Mouse (Mus musculus): ENCODE results near the gene Sox5.

Gene Sox5

DNA sequence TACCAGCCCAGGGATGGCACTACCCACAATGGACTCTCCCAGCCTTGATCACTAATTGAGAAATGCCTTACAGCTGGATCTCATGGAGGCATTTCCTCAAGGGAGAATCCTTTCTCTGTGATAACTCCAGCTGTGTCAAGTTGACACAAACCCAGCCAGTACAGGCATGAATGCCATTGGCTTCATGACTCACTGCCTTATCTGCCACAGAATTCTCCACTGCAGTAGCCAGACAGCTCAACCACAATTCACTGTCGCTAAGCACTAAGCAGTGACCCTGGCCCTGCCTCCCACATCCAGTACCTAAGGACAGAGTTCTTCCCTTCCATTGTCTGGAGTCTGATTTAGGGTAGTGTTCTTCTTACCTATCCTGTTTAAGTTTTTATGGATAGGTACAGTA, 65.4 kb downstream of the Sox5 start:
- no peak for DNase-seq (ENCODE audit: low spot score in 2 of 2)

DNA sequence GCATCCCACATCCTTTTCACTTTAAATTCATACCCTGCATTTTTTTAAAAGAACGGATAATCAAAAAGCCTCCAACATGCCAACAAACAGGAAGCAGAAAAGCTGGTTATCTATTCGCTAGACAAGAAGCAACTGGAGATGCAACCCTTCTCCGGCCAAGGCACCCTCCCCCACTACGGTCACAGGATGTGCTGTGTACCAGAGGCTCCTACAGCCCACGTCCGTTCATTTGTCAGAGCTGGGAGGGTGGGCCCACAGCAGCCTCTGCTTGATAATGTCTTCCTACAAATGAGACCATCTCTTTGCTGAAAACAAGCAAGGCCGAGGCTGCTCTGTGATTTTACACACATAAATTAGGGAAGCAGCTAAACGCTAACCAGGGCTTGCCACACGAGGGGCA, 69.9 kb downstream of the Sox5 start:
- no peak for DNase-seq (ENCODE audit: low spot score in 2 of 2)

DNA sequence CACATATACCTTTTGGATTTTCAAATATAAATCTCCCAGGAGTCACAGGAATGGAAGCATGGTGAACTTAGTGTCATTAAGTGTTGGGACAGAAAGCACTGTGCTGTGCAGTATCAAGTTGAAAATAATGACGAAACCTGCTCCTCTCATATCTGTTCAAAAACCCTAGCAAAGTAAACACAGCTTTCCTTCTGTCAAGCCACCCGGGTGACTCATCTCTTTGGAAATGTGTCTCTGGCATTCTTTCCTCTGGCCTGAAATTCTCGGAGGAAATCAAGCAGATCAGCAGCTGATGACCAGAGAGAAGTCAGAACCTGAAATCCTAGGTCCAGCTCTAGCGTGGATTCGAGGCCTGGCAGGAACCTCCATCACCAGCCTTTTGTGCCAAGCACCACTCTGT, 71.0 kb downstream of the Sox5 start:
- DNase-seq (ENCODE audit: low spot score in 2 of 2), result no peak

DNA sequence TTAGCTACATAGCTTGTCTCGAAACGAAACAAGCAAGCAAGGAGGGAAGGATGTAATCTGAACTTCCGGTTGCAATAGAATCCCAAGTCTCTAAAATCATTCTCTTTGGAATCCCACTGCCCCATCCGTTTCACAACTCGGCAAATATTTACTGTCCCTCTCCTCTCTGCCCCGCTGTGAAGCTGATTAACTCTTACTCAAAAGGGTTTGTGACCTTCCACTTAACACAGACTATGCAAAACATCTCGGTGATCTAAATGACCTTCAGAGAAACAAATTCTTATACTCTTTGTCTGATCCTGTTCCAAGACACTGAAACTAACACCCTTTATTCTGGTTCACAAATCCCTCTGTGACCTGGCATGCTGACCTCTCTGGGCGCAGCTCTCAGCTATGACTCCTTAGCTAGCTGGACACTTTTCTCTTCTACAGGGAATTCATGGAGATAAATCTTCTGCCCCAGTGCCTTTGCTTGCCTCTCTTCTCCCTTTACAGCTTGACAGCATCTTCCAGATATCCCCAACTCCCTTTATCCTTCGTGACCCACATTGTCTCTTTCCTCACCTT, 72.1 kb downstream of the Sox5 start:
- no peak for DNase-seq (ENCODE audit: low spot score in 2 of 2)

DNA sequence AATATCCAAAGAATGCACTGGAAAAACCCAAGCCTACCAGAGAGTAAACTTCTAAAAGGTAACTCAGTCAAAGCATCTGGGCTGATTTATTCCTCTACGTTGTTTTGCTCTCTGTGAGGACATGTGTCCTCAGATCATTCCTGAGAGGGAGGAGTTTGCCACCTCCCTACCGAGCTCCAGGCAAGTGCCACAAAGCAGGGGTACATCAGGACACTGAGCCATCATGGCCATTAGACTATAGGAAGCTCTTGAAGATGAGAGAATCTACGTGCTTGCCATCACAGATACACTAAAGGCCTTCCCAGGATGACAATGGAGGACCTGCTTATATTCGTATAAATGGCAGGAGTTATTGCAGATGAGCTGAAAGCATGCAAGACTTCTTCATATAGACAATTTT, 73.4 kb downstream of the Sox5 start:
- DNase-seq (ENCODE audit: low spot score in 2 of 2), result no peak

DNA sequence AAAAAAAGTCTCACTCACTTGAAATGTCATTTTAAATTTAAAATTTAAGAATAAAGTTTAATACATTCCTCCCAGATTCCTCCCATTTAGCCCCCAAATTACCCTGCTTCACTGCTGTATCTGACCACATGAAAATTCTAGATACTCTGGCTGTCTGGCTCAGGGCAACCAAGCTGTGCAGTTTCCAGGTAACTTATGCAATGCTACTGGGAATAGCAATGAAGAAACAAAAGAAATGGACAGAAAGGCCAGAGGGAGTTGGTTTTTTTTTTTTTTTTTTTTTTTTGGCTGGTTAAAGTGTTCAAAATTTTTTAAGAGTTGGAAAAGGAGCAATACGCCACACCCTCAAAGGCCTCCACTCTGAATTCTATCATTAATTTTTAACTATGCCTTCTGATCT, 73.8 kb downstream of the Sox5 start:
- DNase-seq (ENCODE audit: low spot score in 2 of 2), result no peak

DNA sequence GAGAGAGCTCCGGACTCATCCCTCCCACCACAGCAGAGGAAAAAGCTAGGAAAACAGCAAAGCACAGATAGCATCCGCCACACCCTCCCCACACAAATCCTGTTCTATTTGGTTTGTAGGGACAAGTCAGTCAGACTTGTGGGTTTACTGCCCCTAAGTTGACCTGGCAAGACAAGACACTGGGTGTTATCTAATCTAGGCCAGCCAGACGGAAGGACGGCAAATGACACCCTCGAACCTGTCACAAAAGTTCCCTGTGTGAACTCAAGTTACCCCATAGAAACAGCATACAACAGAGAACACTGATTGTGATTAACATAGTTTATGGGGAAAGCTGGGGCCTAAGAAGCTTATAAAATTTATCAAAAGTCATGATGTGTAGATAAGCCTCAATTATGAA, 76.8 kb downstream of the Sox5 start:
- no peak for DNase-seq (ENCODE audit: low spot score in 2 of 2)

DNA sequence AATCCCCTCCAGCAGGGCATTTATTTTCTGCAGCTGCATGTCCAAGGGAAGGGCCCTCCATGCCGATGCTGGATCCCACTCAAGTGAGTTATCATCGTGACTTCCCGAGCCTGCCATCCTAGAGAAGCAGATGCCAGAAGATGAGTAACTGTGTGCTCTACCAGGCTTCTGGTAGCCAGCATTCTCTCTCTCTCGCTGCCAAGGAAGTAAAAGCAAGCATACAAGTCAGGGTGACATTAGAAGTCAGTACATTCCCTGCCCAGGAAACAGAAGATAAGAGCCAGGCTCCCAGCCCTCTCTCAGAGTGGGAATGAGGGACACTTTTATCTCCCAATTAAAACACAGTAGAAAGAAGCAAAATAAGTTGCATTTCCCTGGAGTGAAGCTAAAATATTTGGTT, 86.1 kb downstream of the Sox5 start:
- DNase-seq (ENCODE audit: low spot score in 2 of 2), result peak in 1 of 2 experiments; percentile 15

DNA sequence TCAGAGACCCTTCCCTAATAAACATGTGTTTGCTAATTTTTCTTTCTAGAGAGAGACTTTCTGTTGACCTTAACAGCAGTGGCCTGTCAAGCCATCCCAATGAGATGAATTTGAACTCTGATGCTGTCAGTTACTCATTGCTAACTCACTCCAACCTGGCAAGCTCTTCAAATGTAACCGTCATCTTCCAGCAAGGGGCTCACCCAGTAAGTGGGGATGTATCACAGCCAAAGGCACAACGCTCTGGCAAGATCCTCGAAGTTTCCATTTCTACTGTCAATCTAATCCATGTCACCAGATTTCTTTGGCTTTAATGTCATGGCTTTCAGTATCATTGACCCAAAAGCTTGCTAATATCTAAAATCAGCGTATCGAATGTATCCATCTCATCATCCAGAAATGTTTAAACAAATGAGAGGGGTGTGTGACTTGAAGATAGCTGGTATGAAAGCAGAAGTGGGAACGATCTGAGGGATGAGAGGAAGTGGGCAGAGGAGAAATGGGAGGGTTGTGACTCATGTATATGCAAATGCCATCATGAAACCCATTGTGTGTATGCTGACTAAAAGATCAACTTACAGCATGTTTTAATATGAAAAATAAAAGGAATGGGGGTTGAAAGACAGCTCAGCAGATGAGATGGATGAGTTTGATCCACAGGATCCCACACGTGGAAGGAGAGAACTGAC, 88.4 kb downstream of the Sox5 start:
- no peak for DNase-seq (ENCODE audit: low spot score in 2 of 2)

DNA sequence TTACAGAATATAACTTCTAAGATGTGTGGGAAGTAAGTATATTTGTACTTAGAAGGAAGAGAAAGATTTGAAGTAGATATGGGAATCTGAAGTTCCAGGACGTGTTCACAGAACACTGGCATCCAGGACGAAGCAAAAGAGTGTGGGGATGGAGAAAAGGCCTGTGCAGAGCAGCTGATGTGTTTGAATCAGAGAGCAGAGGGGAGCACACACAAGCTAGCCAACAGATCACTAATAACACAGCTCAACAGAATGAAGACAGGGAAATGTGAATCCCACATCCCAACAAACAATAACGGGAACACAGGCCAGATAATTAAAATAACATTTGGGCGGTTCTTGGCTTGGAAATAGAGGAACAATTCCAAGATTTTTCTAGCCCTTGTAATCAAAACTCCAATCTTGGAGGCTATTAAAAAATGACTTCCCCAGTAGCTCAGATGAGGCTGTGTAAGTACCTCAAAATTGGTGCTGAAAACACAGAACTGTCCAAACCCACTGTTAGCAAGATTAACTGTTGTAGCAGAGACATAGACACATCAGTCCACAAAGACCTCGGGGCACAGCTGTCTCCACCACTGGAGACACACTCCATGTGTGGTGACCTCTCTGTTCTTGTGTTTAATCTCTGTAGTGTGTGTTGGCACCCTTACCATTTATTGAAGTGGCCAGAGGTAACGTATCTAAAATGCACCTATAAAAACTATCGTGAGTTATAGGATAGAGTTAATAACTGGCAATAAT, 90.3 kb downstream of the Sox5 start:
- DNase-seq (ENCODE audit: low spot score in 2 of 2), result no peak

DNA sequence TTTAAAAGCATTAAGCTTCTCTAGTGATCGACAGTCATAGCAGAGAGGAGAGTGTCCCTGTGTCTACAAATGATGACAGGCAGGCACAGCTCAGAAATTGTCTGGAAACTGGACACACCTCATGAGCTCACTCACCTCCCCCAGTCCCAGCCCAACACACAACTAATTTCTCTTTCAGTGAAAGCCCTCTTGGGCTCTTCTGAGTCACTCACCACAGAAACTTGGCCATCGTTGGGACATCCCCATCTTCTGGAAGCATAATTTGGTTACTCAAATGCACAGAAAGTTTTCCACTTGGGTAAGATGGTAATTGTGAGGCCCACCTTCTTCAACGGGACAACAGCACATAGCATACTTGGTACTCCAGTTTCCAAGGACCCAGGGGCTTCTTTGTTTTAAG, 92.7 kb downstream of the Sox5 start:
- DNase-seq (ENCODE audit: low spot score in 2 of 2), result no peak

DNA sequence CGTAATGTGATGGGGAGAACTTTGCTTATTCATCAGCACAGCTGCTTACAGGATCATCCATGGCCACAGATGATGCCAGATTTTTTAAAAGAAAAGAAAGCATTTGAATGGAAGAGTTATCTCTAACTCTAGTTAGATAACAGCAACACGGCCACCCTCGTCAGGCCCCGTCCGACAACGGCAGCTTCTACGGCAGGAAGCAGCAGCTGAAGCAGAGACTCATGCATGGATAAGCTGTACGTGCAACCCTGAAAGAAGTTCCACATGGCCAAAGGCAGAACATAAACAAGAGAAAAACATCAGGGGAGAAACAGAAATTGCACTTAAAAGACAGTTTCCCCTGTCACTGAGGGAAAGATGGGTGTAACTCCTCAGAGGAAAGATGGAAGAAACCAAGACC, 94.1 kb downstream of the Sox5 start:
- DNase-seq (ENCODE audit: low spot score in 2 of 2), result no peak

DNA sequence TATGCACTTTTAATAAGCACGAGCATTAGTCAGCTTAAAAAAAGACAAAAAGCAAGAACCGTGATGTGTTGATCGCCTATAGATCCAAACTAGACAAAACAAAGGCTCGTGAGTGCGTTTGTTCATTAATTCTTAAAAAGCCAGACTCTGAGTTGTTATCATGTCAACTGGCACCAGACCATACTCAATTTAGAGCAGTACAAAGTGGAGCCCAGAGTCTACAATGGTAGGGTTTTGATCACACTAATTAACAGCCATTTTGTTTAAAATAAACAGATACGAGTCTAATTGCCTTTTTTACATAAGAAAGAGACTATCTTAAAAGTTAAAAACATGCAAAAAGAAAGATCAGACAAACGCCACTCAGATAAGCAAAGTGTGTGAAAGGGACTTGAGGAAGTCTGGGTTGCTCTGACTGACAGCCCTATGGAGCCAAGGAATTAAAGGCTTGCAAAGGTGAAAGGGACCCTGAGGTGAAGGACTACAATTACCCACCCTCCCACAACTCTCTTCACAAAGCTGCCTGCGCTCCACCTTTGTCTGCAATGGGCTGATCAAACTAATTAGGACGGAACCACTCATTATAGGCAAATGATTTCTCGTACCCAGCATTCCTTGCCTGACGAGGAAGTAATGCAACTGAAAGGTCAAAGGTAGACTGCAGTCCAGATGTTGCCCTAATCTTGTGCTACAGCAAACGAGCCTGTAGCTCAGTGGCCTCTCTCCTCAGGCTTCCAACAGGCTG, 100.6 kb downstream of the Sox5 start:
- no peak for DNase-seq (ENCODE audit: low spot score in 2 of 2)

DNA sequence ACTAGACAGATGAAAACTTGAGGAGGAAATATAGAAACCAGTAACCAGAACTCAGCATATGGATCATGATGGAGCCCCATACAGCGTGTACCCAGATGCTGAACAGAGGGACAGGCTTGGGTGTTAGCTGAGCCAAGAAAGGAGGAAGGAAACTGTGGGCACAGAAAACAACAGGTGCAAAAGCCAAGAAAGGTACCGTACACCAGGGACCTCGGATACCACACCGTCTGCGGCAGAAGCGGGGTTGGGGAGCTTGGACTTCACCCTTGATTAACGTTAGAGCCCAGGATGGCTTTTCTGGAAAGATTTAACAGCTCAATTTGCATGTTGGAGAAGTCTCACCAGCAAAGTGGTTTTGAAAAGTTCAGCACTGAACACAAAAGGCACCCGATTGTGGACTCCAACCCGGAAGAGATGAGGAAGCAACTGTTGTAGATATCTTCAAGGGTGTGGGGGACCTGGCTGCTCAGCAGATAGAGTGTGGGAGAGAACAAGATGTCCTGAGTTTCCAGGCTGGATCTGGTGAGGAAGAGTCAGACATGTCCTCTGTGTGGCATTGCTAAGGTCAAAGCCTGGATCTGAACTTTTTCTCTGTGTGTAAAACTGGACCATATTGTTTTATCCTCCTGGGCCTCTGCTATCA, 104.2 kb downstream of the Sox5 start:
- DNase-seq (ENCODE audit: low spot score in 2 of 2), result no peak

DNA sequence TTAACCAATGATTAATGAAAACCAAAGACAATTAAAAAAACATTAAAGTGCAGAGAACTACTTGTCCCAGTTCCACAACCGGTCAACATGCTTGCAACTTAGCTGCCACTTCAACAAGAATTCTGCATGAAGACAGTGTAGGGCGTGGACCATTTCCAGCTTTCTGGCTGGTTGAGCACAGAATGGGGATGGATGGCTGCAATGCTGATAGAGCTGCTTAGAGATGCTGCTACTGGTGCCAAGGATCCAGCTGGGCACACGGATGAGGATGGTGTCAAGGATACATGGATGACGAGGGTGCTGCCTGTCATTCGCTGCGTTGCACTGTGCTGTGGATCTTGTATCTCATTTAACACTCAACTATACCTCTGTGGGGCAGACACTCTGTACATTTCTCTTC, 106.7 kb downstream of the Sox5 start:
- DNase-seq (ENCODE audit: low spot score in 2 of 2), result no peak

DNA sequence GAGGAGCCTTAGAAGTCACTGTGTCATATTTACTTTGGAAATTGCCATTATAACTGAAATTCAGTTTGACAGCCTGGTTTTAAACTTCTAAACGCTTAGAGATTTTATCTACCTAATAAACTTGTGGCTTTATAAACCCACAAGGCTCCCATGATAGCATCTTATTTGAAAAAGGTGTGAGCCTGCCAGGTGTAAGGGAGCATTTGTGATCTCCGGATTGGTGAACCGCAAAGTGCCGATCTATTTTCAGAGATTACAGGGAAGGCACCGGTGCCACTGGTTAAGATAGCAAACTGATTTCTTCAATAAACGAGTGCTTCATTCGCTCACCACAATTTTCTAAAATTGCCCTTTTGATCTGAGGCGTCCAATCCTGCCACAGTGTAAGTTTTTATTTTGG, 107.9 kb downstream of the Sox5 start:
- no peak for DNase-seq (ENCODE audit: low spot score in 2 of 2)

DNA sequence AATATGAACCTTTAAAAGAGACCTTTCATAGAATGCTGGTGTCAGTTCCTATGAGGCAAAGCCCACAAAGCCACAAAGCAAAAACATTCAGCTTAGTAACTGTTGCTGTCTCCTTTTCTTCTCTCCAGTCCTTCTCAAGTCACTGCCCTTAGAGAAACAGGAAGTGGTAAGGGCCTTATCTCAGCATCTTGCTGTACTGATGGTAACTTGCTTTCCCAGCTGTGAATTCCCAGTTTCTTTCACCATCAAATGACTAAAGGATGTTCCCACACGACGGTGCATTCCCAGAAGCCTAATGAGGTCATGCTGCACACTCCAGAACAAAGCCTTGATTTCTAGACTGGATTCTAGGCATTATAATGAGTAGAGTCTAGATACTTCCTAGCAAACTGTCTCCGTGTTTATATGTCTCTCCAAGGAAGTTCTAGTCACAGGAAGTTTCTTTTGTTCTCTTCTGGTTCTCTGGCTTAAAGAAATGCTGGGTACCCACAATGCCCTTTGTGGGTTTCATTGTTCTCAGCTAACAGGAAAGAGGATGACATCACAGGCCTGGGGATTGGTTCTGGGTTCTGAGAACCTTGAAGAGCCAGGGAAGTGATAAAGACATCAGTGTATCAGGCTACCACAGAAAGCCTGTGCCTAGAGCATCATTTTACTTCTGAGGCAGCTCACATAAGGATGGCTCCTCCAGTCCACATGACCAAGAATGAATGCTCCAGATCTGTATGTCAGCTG, 111.2 kb downstream of the Sox5 start:
- DNase-seq (ENCODE audit: low spot score in 2 of 2), result no peak

DNA sequence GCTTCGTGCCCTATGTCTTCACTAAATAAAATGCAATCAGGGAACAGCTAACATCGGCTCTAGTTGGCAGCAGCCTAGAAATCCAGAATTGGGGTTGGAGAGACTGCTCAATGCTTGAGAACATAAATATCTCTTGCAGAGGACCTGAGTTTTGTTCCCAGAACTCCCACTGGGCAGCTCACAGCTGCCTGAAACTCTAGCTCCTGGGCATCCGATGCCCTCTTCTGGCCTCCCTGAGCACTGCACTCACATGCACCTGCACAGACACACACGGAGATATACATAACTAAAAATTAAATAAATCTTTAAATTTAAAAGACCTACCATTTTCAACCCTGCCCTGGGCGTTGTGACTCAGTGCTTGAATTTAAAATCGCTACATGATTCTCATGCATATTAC, 115.2 kb downstream of the Sox5 start:
- no peak for DNase-seq (ENCODE audit: low spot score in 2 of 2)

DNA sequence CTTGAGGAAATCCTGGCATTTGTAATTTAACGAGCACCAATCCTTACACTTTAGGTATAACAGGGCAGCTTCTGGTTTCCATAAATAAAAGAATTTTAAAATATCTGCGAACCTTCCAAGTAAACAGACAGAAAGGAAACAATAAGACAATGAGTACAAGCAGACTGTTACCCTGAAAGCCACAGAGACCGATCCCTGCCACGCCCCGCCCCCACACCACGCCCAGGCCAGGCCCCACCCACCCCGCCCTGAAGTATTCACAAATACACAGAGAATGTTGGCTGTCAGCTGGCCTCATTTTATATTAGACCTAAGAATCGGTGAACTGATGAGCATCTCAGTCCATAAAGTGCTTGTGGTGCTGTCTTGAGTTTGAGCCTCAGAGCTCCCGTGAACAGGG, 117.0 kb downstream of the Sox5 start:
- DNase-seq (ENCODE audit: low spot score in 2 of 2), result no peak

DNA sequence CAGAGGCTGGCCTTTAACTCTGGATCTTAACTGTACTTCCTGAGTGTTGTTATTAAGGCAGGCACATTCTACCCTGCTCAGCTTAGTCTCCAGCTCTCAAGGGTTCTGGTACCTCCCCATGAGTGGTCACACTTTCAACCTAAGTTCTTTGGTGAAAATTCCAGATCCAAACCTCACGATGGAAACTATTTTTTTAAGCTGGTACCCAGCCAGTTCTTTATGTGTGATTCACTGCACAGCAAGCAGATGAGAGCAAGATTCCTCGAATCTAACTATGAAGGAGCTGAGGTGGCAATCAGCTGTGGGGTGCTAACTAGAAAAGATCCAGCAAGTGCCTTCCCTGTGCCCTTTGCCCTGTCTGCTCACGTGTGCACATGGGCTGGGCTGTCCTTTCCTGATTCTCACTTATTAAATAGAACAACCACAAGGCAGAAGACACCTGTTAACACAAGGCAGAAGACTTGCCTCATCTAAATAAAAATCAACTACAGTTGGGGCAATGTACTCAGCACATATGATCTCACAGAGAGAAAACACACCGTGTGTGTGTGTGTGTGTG, 118.2 kb downstream of the Sox5 start:
- DNase-seq (ENCODE audit: low spot score in 2 of 2), result no peak

Data from frontal cortex, postnatal 10 days (tissue).